Mouse (Mus musculus) myocyte (in vitro differentiated cells): ENCODE results near the gene Gm20696. TPM values are rescaled to one million over a fixed set of nuclear protein-coding genes. Genes with fewer than 3 reads are reported as not detected.
A peak's percentile ranks its signal among the peaks of the same experiment; 100 is the strongest.

Experiments
- H3K27me3 ChIP-seq: one replicate; pipeline ENCODE4 v1.6.1; 2011; ENCODE audit not compliant: control insufficient read depth, insufficient read depth, insufficient read length
- H3K36me3 ChIP-seq: one replicate; pipeline ENCODE4 v1.6.1; 2011; ENCODE audit not compliant: control insufficient read depth, insufficient read depth
- H3K4me2 ChIP-seq: one replicate; pipeline ENCODE4 v1.6.1; 2011; ENCODE audit warnings: low read depth, control low read depth
- H3K4me3 ChIP-seq: one replicate; pipeline ENCODE4 v1.5.1; 2011; ENCODE audit warnings: mild to moderate bottlenecking, control low read depth, moderate library complexity
- H3K79me2 ChIP-seq: one replicate; pipeline ENCODE4 v1.6.1; 2011; ENCODE audit not compliant: control insufficient read depth, insufficient read depth
- H3ac ChIP-seq: one replicate; pipeline ENCODE4 v1.6.1; 2011; ENCODE audit not compliant: control insufficient read depth, insufficient read length
- CEBPB ChIP-seq: IDR thresholded peaks from 2 replicates; pipeline ENCODE4 v1.6.1; 2011; ENCODE audit warnings: mild to moderate bottlenecking, moderate library complexity; ENCODE audit not compliant: poor library complexity, insufficient read depth, severe bottlenecking
- E2F4 ChIP-seq: IDR thresholded peaks from one replicate; pipeline ENCODE4 v1.6.1; 2011; ENCODE audit warnings: mild to moderate bottlenecking, control low read depth, moderate library complexity; ENCODE audit not compliant: insufficient read depth
- MAX ChIP-seq: IDR thresholded peaks from one replicate; pipeline ENCODE4 v1.6.1; 2011; ENCODE audit warnings: low read depth, mild to moderate bottlenecking, control low read depth
- MYOD1 ChIP-seq, 3 experiments: IDR thresholded peaks; one replicate each; pipeline ENCODE4 v1.6.1; 2011; ENCODE audit warnings: control low read depth in 2 of 3, low read depth in 2 of 3, mild to moderate bottlenecking in 2 of 3, moderate library complexity in 1 of 3; ENCODE audit not compliant: insufficient read length in 2 of 3, control insufficient read depth in 1 of 3
- MYOG ChIP-seq, 3 experiments: IDR thresholded peaks; one replicate each; pipeline ENCODE4 v1.6.1; 2011; ENCODE audit warnings: control low read depth in 2 of 3, low read depth in 2 of 3, mild to moderate bottlenecking in 2 of 3; ENCODE audit not compliant: insufficient read length in 2 of 3, control insufficient read depth in 1 of 3, insufficient read depth in 1 of 3
- POLR2A ChIP-seq: IDR thresholded peaks from one replicate; pipeline ENCODE4 v1.6.1; 2011; ENCODE audit warnings: low read depth, mild to moderate bottlenecking, control low read depth, moderate library complexity; ENCODE audit not compliant: insufficient read length
- POLR2AphosphoS2 ChIP-seq: IDR thresholded peaks from one replicate; pipeline ENCODE4 v1.6.1; 2011; ENCODE audit warnings: low read depth, control low read depth; ENCODE audit not compliant: insufficient read length
- REST ChIP-seq: IDR thresholded peaks from one replicate; pipeline ENCODE4 v1.6.1; 2011; ENCODE audit warnings: mild to moderate bottlenecking, control low read depth, moderate library complexity; ENCODE audit not compliant: insufficient read depth, insufficient read length
- SRF ChIP-seq: IDR thresholded peaks from one replicate; pipeline ENCODE4 v1.6.1; 2011; ENCODE audit warnings: low read depth; ENCODE audit not compliant: control insufficient read depth, insufficient read length
- TCF12 ChIP-seq: IDR thresholded peaks from one replicate; pipeline ENCODE4 v1.6.1; 2011; ENCODE audit warnings: mild to moderate bottlenecking, control low read depth; ENCODE audit not compliant: poor library complexity, insufficient read depth, severe bottlenecking
- TCF3 ChIP-seq: IDR thresholded peaks from one replicate; pipeline ENCODE4 v1.6.1; 2011; ENCODE audit warnings: low read depth, control low read depth; ENCODE audit not compliant: insufficient read length
- USF1 ChIP-seq: IDR thresholded peaks from one replicate; pipeline ENCODE4 v1.6.1; 2011; ENCODE audit warnings: low read depth, mild to moderate bottlenecking, control low read depth, moderate library complexity
- polyA plus RNA-seq: library from polyadenylated mRNA; unstranded; fragments of >200 nt; fragmentation: generic; extraction: Trizol; gene quantifications from one replicate; pipeline ENCODE4 v1.2.1, GENCODE M21; 2012; ENCODE audit warnings: missing spikeins

Gm20696 gene
- polyA plus RNA-seq, 1 experiment = 0.13 TPM

DNA sequence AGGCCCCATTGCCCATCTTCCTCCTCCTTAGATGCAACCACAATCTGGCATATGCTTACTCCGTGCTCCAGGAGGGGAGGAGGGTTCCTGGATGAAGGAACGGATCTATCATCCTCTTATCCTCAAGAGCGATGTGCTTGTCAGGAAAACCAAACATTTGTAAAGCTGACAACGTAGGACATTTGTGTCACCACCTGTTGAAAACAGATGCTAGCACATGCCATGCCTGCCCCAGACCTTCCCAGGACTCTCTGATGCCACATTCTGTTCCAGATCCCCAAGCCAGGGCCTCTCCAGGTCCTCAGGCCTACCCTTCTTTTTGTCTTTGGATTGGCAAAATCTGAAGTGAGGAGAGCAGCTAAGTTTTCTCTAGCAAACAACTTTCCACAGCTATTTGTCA, 257.7 kb downstream of the Gm20696 start:
- Histone ChIP-seq H3K4me3 (no peak overlapping the region), H3K4me2 (no peak overlapping the region), H3ac (no peak overlapping the region), H3K27me3 (no peaks in the 10 kb centered on the region), H3K79me2 (no peaks in the 10 kb centered on the region), H3K36me3 (no peaks in the 10 kb centered on the region)
- TF ChIP-seq TCF12 = peak; percentile 20
- no peak for TF ChIP-seq SRF
- no peak for TF ChIP-seq POLR2A
- TF ChIP-seq MYOG (IDR thresholded peaks at IDR 0.05; ENCODE audit: control insufficient read depth in 1 of 3, insufficient read depth in 1 of 3, insufficient read length in 2 of 3, low read depth in 2 of 3) = peak in 2 of 3 experiments; percentile 36 to 76
- TF ChIP-seq USF1 = no peak
- no peak for TF ChIP-seq E2F4
- TF ChIP-seq MYOD1 (IDR thresholded peaks at IDR 0.05; ENCODE audit: control insufficient read depth in 1 of 3, insufficient read length in 2 of 3, low read depth in 2 of 3) = peak in 2 of 3 experiments; percentile 63 to 70
- no peak for TF ChIP-seq TCF3
- no peak for TF ChIP-seq POLR2AphosphoS2

DNA sequence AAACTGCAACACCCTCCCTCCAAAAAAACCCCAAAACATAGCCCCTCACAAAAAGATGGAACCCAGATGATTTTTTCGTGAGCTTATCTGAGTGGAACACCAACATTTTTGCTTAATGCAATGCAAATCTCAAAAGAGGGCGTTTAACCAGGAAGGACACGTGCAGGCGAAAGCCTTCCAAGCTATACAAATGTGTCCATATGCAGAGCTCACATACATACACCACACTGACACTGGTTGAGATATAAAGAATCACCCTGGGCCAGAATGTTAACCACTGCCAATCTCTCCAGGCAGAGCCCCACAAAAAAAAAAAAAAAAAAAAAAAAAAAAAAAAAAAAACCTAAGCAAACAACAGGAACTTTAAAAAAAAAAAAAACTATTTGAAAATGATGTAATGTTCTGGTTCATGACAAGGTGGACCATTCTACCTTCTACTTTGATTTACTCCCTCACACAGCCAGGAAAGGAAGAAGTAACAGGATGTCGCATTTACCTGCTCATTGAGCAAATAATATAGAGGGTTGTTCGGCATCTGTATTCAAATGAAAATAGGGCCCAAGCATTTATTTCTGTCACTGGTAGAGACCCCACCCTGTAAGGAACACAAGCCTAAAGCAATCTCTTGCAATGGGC, 262.7 kb downstream of the Gm20696 start:
- Histone ChIP-seq H3K4me2 (no peak overlapping the region), H3K36me3 (no peaks in the 10 kb centered on the region), H3K27me3 (no peaks in the 10 kb centered on the region), H3K79me2 (no peaks in the 10 kb centered on the region), H3ac (no peak overlapping the region), H3K4me3 (no peak overlapping the region)
- no peak for TF ChIP-seq TCF12
- no peak for TF ChIP-seq SRF
- TF ChIP-seq USF1 = no peak
- TF ChIP-seq POLR2AphosphoS2 = no peak
- TF ChIP-seq POLR2A = no peak
- no peak for TF ChIP-seq REST
- TF ChIP-seq E2F4 = no peak
- no peak for TF ChIP-seq MYOG (IDR thresholded peaks at IDR 0.05; ENCODE audit: control insufficient read depth in 1 of 3, insufficient read depth in 1 of 3, insufficient read length in 2 of 3, low read depth in 2 of 3)
- TF ChIP-seq MAX = no peak
- TF ChIP-seq MYOD1 (IDR thresholded peaks at IDR 0.05; ENCODE audit: control insufficient read depth in 1 of 3, insufficient read length in 2 of 3, low read depth in 2 of 3) = no peak
- no peak for TF ChIP-seq CEBPB
- TF ChIP-seq TCF3 = no peak

DNA sequence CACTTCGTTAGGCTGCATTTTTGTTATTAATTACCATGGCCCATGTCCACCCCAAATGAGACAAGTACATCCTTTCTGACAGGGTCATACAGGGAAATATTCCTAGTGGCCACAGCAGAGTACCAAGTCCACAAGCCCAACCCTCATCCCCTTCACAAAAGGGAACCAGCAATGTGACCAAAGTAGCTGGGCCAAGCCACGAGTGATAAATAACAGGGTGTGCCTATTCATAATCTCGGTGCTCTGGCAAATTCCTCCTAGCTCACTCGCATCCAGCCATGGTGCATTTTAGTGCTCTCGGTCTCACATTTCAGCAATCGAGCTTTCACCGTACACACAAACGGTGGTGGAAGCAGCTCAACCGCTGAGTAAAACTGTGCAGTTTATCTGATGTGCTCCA, 263.7 kb downstream of the Gm20696 start:
- H3K4me3 ChIP-seq = no peak overlapping the region

DNA sequence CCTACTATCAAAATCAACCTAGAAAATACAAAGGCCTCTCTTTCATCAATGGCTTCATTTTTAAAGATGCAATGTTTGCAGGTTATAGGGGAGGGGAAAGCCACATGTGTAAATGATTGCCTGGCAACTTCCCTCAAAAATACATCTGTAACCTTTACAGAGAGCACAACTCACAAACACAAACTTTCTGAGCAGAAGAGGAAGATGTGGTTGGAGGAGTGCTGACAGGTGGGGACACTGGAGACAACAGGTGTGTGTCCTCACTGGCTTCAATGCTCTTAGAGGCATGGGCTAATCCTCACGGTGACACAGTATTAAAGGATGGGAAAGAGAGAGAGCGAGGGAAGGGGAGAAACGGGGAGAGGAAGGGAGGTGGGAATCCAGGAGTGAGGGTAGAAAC, 264.2 kb downstream of the Gm20696 start:
- H3K4me2 ChIP-seq = no peak overlapping the region
- TF ChIP-seq MYOD1 (IDR thresholded peaks at IDR 0.05; ENCODE audit: control insufficient read depth in 1 of 3, insufficient read length in 2 of 3, low read depth in 2 of 3) = peak in 2 of 3 experiments; percentile 74 to 85
- peak in 1 of 3 experiments; percentile 37 for TF ChIP-seq MYOG (IDR thresholded peaks at IDR 0.05; ENCODE audit: control insufficient read depth in 1 of 3, insufficient read depth in 1 of 3, insufficient read length in 2 of 3, low read depth in 2 of 3)
- no peak for TF ChIP-seq POLR2A
- no peaks in the 10 kb centered on the region for H3K27me3 ChIP-seq
- H3K4me3 ChIP-seq = no peak overlapping the region
- H3ac ChIP-seq = no peak overlapping the region
- no peaks in the 10 kb centered on the region for H3K79me2 ChIP-seq
- H3K36me3 ChIP-seq = no peaks in the 10 kb centered on the region

More for the DNA sequence above, 263.7 kb downstream of the Gm20696 start:
- Histone ChIP-seq H3ac (no peak overlapping the region), H3K4me2 (no peak overlapping the region), H3K36me3 (no peaks in the 10 kb centered on the region), H3K27me3 (no peaks in the 10 kb centered on the region), H3K79me2 (no peaks in the 10 kb centered on the region)
- no peak for TF ChIP-seq POLR2AphosphoS2

DNA sequence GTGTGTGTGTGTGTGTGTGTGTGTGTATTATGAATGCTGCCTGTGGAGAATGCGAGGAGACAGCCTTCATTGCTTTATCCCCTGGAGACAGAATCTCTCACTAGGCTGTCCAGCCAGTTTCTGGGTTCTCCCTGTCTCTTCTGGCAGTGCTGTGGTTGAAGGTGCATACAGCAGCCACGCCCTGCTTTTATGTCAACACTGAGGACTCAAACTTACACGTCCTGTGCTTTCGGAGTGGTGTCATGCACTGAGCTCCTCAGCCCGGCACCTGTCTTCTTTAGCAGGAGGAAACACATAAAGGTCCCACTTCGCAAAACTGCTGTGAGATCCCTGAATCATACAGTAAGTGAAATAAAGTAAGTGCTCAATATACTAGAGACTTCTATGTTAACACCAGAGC, 264.8 kb downstream of the Gm20696 start:
- Histone ChIP-seq H3K27me3 (no peaks in the 10 kb centered on the region), H3K79me2 (no peaks in the 10 kb centered on the region), H3ac (no peak overlapping the region), H3K36me3 (no peaks in the 10 kb centered on the region), H3K4me2 (no peak overlapping the region), H3K4me3 (no peak overlapping the region)
- no peak for TF ChIP-seq TCF3
- TF ChIP-seq SRF = no peak
- TF ChIP-seq REST = no peak
- no peak for TF ChIP-seq MYOG (IDR thresholded peaks at IDR 0.05; ENCODE audit: control insufficient read depth in 1 of 3, insufficient read depth in 1 of 3, insufficient read length in 2 of 3, low read depth in 2 of 3)
- no peak for TF ChIP-seq E2F4
- TF ChIP-seq MAX = no peak
- TF ChIP-seq POLR2AphosphoS2 = no peak
- TF ChIP-seq USF1 = no peak
